Mouse (Mus musculus): ENCODE data around the gene Prkar2a.

- no peak for TF ChIP-seq CTCF (IDR thresholded peaks at IDR 0.05; ENCODE audit: borderline replicate concordance, insufficient read depth, low read length)
- TF ChIP-seq POLR2A (IDR thresholded peaks at IDR 0.05; ENCODE audit: low read depth, low read length): no peak
These were observed 663 bp upstream of the Prkar2a start for GRCm38 (mm10) chr9:108688451-108688850.
